Mouse (Mus musculus): ENCODE results near the gene Slc44a3. TPM values are rescaled to one million over a fixed set of nuclear protein-coding genes. Genes with fewer than 3 reads are reported as not detected.
A peak's percentile ranks its signal among the peaks of the same experiment; 100 is the strongest.

Gene Slc44a3
- total and polyA plus RNA-seq, 2 experiments from 2014 or later, result 0.40 to 0.48 TPM

- Histone ChIP-seq H3K4me3 (ENCODE audit: low read depth, low read length) (no peak overlapping the region), H3K36me3 (ENCODE audit: insufficient read depth) (no peaks in the 10 kb centered on the region), H3K27me3 (ENCODE audit: insufficient read depth, low read length) (no peaks in the 10 kb centered on the region), H3K27ac (ENCODE audit: low read depth, low read length) (no peak overlapping the region), H3K9ac (no peak overlapping the region), H3K4me1 (ENCODE audit: insufficient read depth) (no peaks in the 10 kb centered on the region), H3K4me2 (ENCODE audit: low read depth) (no peak overlapping the region), H3K9me3 (ENCODE audit: low read length) (no peaks in the 10 kb centered on the region)
- ATAC-seq (no peak), DNase-seq (no peak)
- no peak for TF ChIP-seq CTCF (IDR thresholded peaks at IDR 0.05; ENCODE audit: low read depth)
- WGBS, result 68% methylated on average over 8 of the region's 8 CpGs
Observed at GRCm38 (mm10) chr3:121504927-121505487, 27.2 kb downstream of the Slc44a3 start.

- Histone ChIP-seq H3K4me2 (ENCODE audit: low read depth) (no peak overlapping the region), H3K4me1 (ENCODE audit: insufficient read depth) (no peaks in the 10 kb centered on the region), H3K36me3 (ENCODE audit: insufficient read depth) (no peaks in the 10 kb centered on the region), H3K4me3 (ENCODE audit: low read depth, low read length) (no peak overlapping the region), H3K9ac (no peak overlapping the region), H3K9me3 (ENCODE audit: low read length) (no peaks in the 10 kb centered on the region), H3K27me3 (ENCODE audit: insufficient read depth, low read length) (no peaks in the 10 kb centered on the region), H3K27ac (ENCODE audit: low read depth, low read length) (no peak overlapping the region)
- 96% methylated on average over 5 of the region's 5 CpGs for WGBS
- no peak for DNase-seq
- ATAC-seq, result no peak
- no peak for TF ChIP-seq CTCF (IDR thresholded peaks at IDR 0.05; ENCODE audit: low read depth)
Observed at GRCm38 (mm10) chr3:121500734-121501133, 31.5 kb downstream of the Slc44a3 start.

- ATAC-seq (peak; percentile 40; the same call in 1 of the 2 replicates), DNase-seq (peak; percentile 59)
- Histone ChIP-seq H3K9me3 (ENCODE audit: low read length) (no peaks in the 10 kb centered on the region), H3K36me3 (ENCODE audit: insufficient read depth) (no peaks in the 10 kb centered on the region), H3K4me3 (ENCODE audit: low read depth, low read length) (no peak overlapping the region), H3K4me1 (ENCODE audit: insufficient read depth) (no peaks in the 10 kb centered on the region), H3K27ac (ENCODE audit: low read depth, low read length) (no peak overlapping the region), H3K9ac (no peak overlapping the region), H3K27me3 (ENCODE audit: insufficient read depth, low read length) (no peaks in the 10 kb centered on the region), H3K4me2 (ENCODE audit: low read depth) (no peak overlapping the region)
- 57% methylated on average over 10 of the region's 10 CpGs for WGBS
- peak; percentile 77 for TF ChIP-seq CTCF (IDR thresholded peaks at IDR 0.05; ENCODE audit: low read depth)
Observed at GRCm38 (mm10) chr3:121500225-121500624, 32.0 kb downstream of the Slc44a3 start.

- DNase-seq (no peak), ATAC-seq (no peak)
- H3K4me2 ChIP-seq (ENCODE audit: low read depth), result no peak overlapping the region
- H3K4me1 ChIP-seq (ENCODE audit: insufficient read depth), result 0 out of 2 replicates have a peak, but pooled peaks cover 5% of the 10 kb centered on the region
- no peak overlapping the region for H3K27ac ChIP-seq (ENCODE audit: low read depth, low read length)
- H3K27me3 ChIP-seq (ENCODE audit: insufficient read depth, low read length), result no peaks in the 10 kb centered on the region
- no peak for TF ChIP-seq CTCF (IDR thresholded peaks at IDR 0.05; ENCODE audit: low read depth)
- H3K9me3 ChIP-seq (ENCODE audit: low read length), result no peaks in the 10 kb centered on the region
- no peaks in the 10 kb centered on the region for H3K36me3 ChIP-seq (ENCODE audit: insufficient read depth)
- WGBS, result 89% methylated on average over 7 of the region's 7 CpGs
- no peak overlapping the region for H3K4me3 ChIP-seq (ENCODE audit: low read depth, low read length)
- H3K9ac ChIP-seq, result no peak overlapping the region
Observed at GRCm38 (mm10) chr3:121493997-121494421, 38.2 kb downstream of the Slc44a3 start.

GRCm38 (mm10) chr3:121492026-121492425 is 40.2 kb downstream of the Slc44a3 start:
- no peaks in the 10 kb centered on the region for H3K27me3 ChIP-seq (ENCODE audit: insufficient read depth, low read length)
- H3K9ac ChIP-seq, result no peak overlapping the region
- ATAC-seq (no peak), DNase-seq (no peak)
- 0 out of 2 replicates have a peak, but pooled peaks cover 5% of the 10 kb centered on the region for H3K4me1 ChIP-seq (ENCODE audit: insufficient read depth)
- no peaks in the 10 kb centered on the region for H3K9me3 ChIP-seq (ENCODE audit: low read length)
- H3K36me3 ChIP-seq (ENCODE audit: insufficient read depth), result no peaks in the 10 kb centered on the region
- no peak overlapping the region for H3K27ac ChIP-seq (ENCODE audit: low read depth, low read length)
- WGBS, result 60% methylated on average over 5 of the region's 5 CpGs
- no peak for TF ChIP-seq CTCF (IDR thresholded peaks at IDR 0.05; ENCODE audit: low read depth)
- H3K4me2 ChIP-seq (ENCODE audit: low read depth), result no peak overlapping the region
- H3K4me3 ChIP-seq (ENCODE audit: low read depth, low read length), result no peak overlapping the region

- H3K4me3 ChIP-seq (ENCODE audit: low read depth, low read length), result no peak overlapping the region
Observed at GRCm38 (mm10) chr3:121490941-121491340, 41.3 kb downstream of the Slc44a3 start.

GRCm38 (mm10) chr3:121489462-121490118 is 42.6 kb downstream of the Slc44a3 start:
- ATAC-seq (peak; percentile 69), DNase-seq (peak; percentile 70)
- peak overlapping the region; percentile 71 for H3K27ac ChIP-seq (ENCODE audit: low read depth, low read length)
- no peaks in the 10 kb centered on the region for H3K27me3 ChIP-seq (ENCODE audit: insufficient read depth, low read length)
- no peak overlapping the region for H3K4me3 ChIP-seq (ENCODE audit: low read depth, low read length)
- 0 out of 2 replicates have a peak overlapping the region, but pooled peaks have one; percentile 3 for H3K4me2 ChIP-seq (ENCODE audit: low read depth)
- no peak for TF ChIP-seq CTCF (IDR thresholded peaks at IDR 0.05; ENCODE audit: low read depth)
- no peaks in the 10 kb centered on the region for H3K36me3 ChIP-seq (ENCODE audit: insufficient read depth)
- no peak overlapping the region for H3K9ac ChIP-seq
- no peaks in the 10 kb centered on the region for H3K9me3 ChIP-seq (ENCODE audit: low read length)
- peaks cover 12% of the 10 kb centered on the region; the same call in 1 of the 2 replicates for H3K4me1 ChIP-seq (ENCODE audit: insufficient read depth)
- WGBS, result 21% methylated on average over 12 of the region's 12 CpGs

More at GRCm38 (mm10) chr3:121490941-121491340, 41.3 kb downstream of the Slc44a3 start:
- no peak for DNase-seq
- H3K36me3 ChIP-seq (ENCODE audit: insufficient read depth), result no peaks in the 10 kb centered on the region
- no peak overlapping the region for H3K4me2 ChIP-seq (ENCODE audit: low read depth)
- no peaks in the 10 kb centered on the region for H3K27me3 ChIP-seq (ENCODE audit: insufficient read depth, low read length)
- WGBS, result 31% methylated on average over 5 of the region's 5 CpGs
- peak overlapping the region; percentile 9; the same call in 1 of the 2 replicates for H3K27ac ChIP-seq (ENCODE audit: low read depth, low read length)
- H3K9ac ChIP-seq, result no peak overlapping the region
- no peaks in the 10 kb centered on the region for H3K9me3 ChIP-seq (ENCODE audit: low read length)
- no peak for ATAC-seq
- 0 out of 2 replicates have a peak, but pooled peaks cover 5% of the 10 kb centered on the region for H3K4me1 ChIP-seq (ENCODE audit: insufficient read depth)
- TF ChIP-seq CTCF (IDR thresholded peaks at IDR 0.05; ENCODE audit: low read depth), result no peak

All from forebrain, postnatal 0 days (tissue).